Mouse (Mus musculus): ENCODE measurements around the gene Cdc42se2.

The Cdc42se2 gene

GRCm38 (mm10) chr11:54754301-54755147 is 33.0 kb downstream of the Cdc42se2 start:
- DNase-seq = peak; percentile 14

GRCm38 (mm10) chr11:54751502-54751901 is 36.0 kb downstream of the Cdc42se2 start:
- no peak for DNase-seq

- DNase-seq = no peak
Observed at GRCm38 (mm10) chr11:54748891-54749290, 38.6 kb downstream of the Cdc42se2 start.

- DNase-seq = no peak
Observed at GRCm38 (mm10) chr11:54744231-54744630, 43.2 kb downstream of the Cdc42se2 start.

- DNase-seq = no peak
Observed at GRCm38 (mm10) chr11:54741330-54741729, 46.1 kb downstream of the Cdc42se2 start.

GRCm38 (mm10) chr11:54739012-54739750 is 48.3 kb downstream of the Cdc42se2 start:
- DNase-seq = no peak

GRCm38 (mm10) chr11:54736903-54737302 is 50.6 kb downstream of the Cdc42se2 start:
- no peak for DNase-seq

GRCm38 (mm10) chr11:54735114-54735513 is 52.4 kb downstream of the Cdc42se2 start:
- no peak for DNase-seq

GRCm38 (mm10) chr11:54733546-54733945 is 53.9 kb downstream of the Cdc42se2 start:
- no peak for DNase-seq

GRCm38 (mm10) chr11:54731367-54731766 is 56.1 kb downstream of the Cdc42se2 start:
- no peak for DNase-seq

- DNase-seq = no peak
Observed at GRCm38 (mm10) chr11:54730931-54731330, 56.5 kb downstream of the Cdc42se2 start.

- no peak for DNase-seq
Observed at GRCm38 (mm10) chr11:54729311-54729710, 58.2 kb downstream of the Cdc42se2 start.

- DNase-seq = no peak
Observed at GRCm38 (mm10) chr11:54728371-54728770, 59.1 kb downstream of the Cdc42se2 start.

- no peak for DNase-seq
Observed at GRCm38 (mm10) chr11:54727327-54727901, 60.1 kb downstream of the Cdc42se2 start.

GRCm38 (mm10) chr11:54726571-54727062 is 60.9 kb downstream of the Cdc42se2 start:
- no peak for DNase-seq

GRCm38 (mm10) chr11:54724353-54725034 is 63.0 kb downstream of the Cdc42se2 start:
- DNase-seq = peak; percentile 37

GRCm38 (mm10) chr11:54722057-54722456 is 65.4 kb downstream of the Cdc42se2 start:
- DNase-seq = no peak

GRCm38 (mm10) chr11:54718601-54719000 is 68.9 kb downstream of the Cdc42se2 start:
- no peak for DNase-seq

GRCm38 (mm10) chr11:54717893-54718292 is 69.6 kb downstream of the Cdc42se2 start:
- peak; percentile 14 for DNase-seq

GRCm38 (mm10) chr11:54712849-54713248 is 74.6 kb downstream of the Cdc42se2 start:
- DNase-seq = no peak

GRCm38 (mm10) chr11:54710512-54711293 is 76.8 kb downstream of the Cdc42se2 start:
- no peak for DNase-seq

- DNase-seq = no peak
Observed at GRCm38 (mm10) chr11:54709645-54710044, 77.8 kb downstream of the Cdc42se2 start.
